Mouse (Mus musculus): ENCODE measurements around the gene BC100530.
"Not testable (repeated sequence)": the region's sequence is repeated elsewhere in the genome, so short reads cannot be mapped to it uniquely, and the experiment has no call there.

DNA sequence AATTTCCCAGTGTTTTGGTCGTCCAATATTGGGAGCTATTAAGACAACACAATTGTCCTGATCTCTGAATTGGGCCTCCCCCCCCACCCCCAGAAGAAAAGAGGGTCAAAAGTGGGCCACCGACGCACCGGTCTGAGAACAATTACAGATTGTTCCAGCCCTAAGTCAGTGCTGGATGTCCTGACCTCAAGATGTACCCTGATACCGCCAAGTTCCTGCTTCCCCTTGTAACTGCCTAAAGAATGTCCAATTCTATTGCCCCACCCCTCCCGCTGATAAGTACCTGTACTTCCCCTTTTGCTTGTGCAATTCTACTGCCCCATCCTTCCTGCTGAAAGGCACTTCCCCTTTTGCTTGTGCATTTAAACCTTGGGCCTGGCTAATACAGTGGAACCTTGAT lies 51.4 kb downstream of the BC100530 start:
- not testable (repeated sequence) for TF ChIP-seq CTCF, EP300 (IDR thresholded peaks at IDR 0.05; ENCODE audit: low read depth)
